Mouse (Mus musculus): ENCODE measurements around the gene Kcnt1.

DNA sequence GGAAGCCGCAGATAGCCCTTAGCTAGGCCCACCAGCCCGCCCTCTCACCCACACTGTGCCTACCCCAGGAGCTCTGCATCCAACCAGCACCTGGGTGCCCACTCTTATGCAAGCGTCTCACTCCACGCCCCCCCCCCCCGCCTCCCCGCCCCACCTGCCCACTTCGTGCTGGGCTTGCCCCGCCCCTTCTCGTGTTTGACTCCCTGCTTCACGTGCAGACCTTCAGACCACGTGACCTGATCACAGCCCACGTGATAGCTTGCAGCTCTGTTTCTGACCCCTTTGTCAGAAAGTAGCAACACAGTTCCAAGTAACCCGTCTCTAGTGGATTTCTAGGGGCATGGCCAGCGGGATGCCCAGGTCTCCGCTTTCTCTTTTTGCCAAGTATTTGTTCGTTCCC, 16.3 kb upstream of the Kcnt1 start, which contains the start of gene Sohlh1:
- TF ChIP-seq POLR2A (IDR thresholded peaks at IDR 0.05; ENCODE audit: borderline replicate concordance, low read depth, low read length) (no peak), CTCF (IDR thresholded peaks at IDR 0.05; ENCODE audit: low read depth, low read length) (no peak)
